Mouse (Mus musculus) cerebellum, adult 18-20 months (tissue): ENCODE results near the gene Lime1.

Experiments
- DNase-seq, 2 experiments: peaks; one replicate each; pipeline ENCODE4 v3.0.0; 2021

Gene Lime1

DNA sequence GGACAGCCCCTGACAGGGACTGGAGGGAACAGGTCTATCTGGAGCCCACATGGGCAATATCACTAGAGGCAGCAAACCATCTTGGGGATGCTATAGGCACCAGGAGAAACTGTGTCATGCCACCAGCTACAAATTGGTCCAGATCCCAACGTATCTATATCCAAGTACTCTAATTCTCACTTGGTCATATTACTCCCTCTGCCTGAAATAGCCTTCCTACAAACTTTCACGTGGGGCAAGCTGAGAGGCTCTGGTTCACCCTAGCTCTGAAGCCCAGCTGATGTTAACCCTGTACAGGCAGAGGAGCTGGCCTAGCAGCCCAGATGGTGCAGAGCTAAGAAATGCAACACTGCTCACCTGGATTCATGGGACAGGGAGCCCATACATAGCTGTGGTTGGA lies 11.7 kb downstream of the Lime1 start:
- no peak for DNase-seq

DNA sequence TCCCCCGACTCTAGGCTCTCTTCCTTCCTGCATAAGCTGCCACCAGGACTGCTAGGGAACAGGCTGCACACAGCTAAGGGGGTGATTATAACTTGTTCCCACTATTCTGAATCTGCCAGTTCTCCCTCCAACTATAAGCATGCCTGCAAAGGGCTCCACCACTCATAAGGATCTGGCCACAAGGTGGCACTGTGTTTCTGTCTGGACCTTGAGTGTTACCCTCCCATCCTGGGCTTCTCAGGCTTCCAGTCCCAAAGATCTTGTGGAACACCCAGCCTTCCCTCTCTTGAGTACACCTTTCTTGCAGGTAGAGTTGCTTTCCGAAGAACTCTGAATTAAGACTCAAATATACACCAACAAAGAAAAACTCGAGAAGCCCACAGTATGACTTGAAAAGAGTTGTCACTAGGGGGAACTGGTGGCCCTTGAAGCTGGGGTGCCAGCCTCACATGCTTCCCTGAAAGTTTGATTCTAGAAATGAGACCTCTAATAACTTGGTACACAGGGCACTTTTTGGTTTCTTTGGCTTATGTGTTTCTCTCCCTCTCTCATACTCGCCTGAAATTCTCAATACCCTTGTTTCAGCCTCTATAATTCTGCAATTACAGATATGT lies 12.8 kb downstream of the Lime1 start:
- peak; percentile 91 to 92 for DNase-seq

DNA sequence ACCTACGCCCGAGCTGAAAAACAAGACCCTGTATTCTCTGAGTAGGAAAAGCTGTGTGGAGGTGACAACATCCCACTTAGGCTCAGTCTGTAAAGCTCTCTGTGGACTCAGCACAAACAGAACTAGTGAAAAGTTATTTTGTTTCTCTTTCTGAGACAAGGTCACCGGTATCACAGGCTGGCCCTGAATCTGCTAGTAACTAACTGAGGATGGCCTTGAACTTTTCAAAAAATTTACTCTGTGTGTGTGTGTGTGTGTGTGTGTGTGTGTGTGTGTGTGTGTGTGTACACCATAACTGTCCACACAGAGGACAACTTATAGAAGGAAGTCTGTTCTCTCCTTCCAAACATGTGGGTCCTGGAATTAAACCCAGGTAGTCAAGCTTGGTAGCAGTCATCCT lies 14.2 kb downstream of the Lime1 start:
- DNase-seq: no peak

DNA sequence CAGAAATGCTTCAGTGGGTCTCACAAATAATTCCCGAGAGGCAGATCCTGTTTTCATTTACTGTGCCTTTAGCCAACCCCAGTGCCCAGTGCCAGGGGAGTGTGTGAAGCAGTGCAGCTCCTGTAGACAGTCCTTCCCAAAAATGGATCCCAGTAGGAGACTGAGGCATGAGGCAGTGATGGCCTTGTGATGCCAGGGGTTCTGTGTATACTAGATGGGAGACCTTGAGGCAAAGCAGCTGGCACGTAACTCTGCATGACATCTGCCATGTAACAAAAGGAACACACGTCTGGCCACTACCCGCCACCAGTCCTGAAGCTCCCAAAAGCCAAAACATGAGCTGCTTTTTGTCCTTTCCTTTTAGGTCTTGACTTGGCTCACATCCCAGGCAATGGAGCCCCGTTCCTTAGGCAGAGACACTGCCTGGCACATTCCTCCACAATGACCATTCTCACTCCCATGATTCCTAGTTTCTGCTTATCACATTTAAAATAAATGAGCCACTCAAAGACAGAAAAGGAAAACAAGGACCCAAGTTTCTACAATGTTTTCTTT lies 17.4 kb downstream of the Lime1 start:
- no peak for DNase-seq

DNA sequence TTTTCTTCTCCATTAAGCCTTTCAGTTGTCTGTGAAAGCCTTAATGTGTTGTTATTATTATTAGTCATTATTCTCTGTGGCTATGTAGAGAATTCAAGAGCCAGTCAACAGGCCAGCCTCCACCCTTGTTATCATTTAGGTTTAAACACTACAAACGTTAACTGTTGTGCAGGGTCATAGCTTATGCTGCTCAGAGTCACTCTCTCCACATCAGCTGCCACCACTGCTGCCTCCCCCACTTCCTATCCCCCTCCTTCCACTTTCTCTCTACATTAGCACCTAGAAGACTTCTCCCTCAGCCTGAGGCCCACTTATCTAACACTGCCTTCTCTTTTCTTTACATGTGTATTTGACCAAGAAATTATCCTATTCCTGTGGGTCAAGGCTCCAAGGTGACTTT lies 21.6 kb downstream of the Lime1 start:
- no peak for DNase-seq

DNA sequence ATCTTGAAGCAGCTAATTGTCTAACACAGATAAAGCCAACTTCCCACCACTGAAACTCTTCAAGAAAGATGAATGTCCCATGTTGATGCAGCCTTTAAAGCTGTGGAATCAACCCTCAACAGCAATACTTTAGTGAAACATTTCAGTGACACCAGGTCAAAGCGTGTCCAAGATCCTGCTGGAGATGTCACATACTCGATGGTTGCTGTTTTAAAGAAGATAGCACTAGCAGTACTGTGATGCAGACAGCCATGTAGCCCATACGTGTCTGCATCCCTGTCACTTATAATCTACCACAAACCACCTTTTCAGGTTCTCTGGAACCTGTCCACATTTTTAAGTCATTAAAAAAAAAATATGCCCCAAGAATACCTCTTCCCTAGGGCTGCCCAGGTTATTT lies 23.8 kb downstream of the Lime1 start:
- DNase-seq: no peak

DNA sequence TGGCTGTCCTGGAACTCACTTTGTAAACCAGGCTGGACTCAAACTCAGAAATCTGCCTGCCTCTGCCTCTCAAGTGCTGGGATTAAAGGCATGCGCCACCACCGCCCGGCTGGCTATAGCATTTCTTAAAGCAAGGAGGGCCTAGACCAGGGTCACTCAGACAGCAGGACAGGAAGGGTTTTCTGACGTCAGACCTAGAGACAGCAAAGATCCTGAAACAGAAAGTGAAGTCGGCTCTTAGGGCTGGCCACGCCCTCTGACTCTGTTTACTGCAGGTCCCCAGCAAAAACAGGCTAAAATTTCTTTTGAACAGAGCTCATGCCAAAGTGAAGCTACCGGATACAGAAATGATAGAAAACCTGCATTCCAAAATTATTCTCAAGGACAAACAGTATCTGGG lies 29.8 kb downstream of the Lime1 start:
- DNase-seq: no peak

DNA sequence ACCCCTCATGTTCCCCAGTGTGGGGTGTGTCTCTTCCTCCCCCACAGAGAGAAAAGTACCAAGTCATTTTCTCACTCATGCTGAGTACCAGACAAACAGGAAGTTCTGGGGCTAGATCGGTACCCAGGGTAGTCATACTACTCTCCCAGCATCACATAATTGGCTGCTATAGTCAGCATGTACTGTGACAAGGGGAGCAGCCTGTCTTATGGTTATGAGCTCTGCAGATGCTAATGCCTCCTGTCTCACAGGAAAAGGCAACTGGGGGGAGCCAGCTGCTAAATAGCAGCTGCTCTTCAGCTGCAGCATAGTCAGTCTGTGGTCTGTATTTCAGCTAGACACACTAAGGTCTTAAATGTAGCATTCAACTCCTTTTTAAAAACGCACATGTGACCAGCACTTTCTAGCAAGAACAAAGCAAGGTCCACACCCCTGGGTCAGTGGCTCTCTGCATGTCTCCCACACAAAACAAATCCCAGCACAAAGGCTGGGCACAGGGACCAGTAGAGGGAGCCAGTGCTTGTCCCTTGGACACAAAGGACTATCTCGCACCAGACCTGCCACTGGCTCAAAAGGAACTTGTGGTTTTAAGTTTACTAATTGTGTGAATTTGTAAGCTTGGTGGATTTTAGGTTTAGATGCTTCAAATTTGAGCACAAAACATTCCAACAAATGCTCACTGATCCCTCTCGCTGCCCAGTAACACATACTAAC lies 31.0 kb downstream of the Lime1 start:
- peak; percentile 71 to 78 for DNase-seq

DNA sequence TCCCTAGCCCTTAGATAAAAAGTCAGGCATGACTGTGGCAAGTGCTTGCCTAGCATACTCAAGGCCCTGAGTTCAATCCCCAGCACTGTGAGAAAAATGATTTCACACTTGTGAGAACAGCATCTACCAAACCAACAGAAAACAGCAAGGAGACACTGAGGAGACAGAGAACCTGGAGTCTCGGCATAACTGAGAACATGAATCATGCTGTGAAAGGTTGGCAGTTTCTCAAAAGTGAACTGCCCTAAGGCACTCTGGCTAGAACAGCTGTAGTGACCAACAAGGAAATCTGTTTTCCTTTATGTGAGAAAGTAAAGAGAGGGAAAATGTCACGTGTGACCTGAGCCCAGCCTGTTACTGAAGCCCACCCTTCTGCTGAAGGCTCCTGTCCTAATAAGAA lies 33.3 kb downstream of the Lime1 start:
- DNase-seq: no peak

DNA sequence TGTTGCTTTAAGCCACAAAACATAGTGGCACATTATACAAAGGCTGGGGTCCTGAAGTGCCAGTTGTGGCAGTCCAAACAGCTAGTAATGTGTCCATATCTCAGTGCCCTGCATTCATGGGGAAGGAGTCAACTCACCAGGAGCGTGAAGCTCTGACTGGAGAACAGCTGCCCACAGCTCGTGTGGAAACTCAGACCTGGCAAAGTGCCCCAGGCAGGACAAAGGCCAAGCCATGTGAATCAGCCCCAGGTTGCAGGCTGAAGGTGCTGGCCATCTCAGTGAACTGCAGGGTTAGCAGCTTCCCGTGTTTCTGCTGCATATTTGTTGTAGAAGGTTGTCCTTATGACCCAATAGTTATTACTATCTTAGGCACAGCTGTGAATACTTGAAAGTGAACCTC lies 36.1 kb downstream of the Lime1 start:
- peak; percentile 77 to 81 for DNase-seq

DNA sequence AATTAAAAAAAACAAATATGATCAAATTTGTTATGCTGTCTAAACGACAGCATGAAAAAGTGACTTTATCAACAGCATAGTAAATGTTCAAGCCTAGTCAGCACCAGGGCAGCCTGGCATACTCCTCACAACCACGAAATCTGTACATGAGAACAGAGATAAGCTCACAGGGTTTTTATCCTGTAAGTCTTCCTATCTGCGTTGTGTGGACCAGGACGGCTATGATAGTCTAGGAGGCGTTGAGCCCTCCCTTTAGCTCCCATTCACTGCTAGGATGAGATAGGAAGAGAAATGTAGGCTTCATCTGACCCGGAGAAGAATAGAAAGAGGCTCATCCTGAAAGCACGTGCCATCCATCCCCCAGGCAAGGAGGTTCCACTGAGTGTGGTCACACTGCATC lies 39.5 kb downstream of the Lime1 start:
- no peak for DNase-seq

DNA sequence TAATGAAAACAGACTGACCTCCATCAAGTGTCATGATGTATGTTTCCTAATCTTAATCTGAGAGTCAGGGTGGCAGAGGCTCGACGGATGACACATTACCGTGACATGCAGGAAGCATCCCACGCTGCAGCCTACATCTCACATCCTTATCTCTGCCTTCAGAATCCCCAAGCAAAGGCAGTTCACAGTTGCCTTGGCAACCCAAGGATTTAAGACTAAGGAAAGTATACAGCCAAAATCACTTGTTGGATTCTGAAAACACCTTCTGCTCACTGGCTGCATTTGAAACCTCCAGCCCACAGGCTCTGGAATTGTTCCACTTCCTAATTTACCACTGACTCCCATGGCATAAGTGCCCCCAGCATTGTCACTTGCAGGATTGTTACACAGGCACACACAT lies 40.5 kb downstream of the Lime1 start:
- DNase-seq: no peak

DNA sequence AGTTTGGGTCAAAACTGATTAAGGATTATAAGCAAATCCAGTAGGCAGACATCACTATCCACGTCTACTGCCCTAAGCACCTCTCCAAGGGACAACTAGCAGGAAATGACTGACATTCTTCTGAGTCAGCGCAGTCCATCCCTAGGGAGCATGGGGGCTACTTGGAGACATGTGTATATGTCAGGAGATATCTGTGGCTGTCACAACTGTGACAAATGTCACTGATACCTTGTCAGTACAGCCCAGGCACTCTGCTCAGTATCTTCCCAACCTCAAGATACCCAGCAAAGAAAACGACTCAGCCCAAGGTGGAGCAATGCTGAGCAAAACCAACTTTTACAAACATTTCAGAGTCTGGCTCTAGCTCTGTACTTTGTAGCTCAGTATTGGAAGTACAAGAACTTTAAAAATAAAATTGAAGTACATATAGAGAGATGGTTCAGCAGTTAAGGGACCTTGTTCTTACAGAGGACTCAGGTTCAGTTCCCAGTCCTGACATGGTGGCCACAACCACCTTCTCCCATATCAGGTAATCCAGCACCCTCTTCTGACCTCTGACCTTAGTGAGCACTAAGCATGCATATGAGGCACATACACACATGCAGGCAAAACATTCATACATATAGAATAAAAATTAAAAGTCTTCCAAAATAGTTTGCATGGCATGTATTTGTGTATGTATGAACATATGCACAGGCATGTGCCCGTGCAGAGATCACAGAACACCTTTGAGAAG lies 41.2 kb downstream of the Lime1 start:
- DNase-seq: no peak

DNA sequence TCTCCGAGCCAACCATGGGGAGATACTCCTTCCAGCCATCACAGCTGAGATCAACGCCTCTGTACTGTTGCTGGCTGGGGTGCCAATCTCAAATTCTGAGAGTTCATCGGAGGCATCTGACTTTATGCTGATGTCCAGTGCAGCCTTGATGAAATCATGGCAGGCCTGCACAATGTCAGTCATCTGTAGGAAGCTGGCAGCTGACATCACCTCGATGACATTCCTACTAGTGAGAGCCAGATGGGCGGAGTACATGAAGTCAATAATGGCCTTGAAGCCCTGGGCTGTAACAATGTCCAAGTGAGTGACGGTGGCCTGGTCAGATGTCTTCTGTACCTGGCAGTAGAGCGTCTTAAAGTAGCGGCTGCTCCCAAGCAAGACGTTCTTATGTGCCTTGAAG lies 44.0 kb downstream of the Lime1 start:
- DNase-seq: no peak
